ENCODE assay signal across 1 mouse cellular context in the genomic region with DNA sequence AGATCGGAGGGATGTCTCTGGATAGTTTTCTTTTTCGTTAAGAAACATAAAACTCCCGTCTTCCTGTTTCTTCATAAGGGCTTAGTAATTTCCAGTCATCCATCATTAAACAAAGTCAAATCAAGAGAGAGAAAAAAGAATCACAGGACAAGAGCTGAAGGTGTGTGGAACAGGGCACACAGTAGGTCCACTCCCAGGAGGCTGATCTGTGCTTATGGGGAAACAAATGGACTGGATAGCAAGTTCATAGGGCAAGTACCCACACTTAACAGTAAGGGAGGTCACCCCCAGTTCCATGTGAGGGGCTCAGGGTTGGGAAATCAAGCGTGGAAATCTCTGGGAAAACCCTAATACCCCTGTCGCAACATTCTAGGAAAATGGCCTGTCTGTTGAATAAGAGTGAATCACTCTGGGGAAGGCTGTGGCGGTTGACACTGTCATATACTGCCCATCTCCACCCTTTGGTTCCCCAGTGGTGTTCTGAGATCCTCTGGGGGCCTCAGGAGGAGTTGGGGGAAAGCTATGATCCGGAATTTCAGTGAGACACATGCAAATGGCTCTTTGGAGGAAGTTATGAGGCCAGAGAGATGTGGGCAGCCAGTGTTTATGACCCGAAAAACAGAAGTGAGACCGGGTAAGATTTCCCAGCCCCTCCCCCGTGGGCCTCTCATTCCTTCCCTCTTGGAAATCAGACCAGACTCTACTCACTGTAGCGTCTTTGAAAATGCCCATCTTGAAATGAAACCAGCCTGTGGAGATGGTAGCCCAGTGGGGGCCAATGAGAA.
TF ChIP-seq lines count a peak whose summit lies in the region.

No protein-coding gene starts in this region.

TF ChIP-seq in CH12.LX, 34 proteins besides CTCF, POLR2A, EP300 and RAD21 (continued from another document):
- TF ChIP-seq RCOR1 (conservative IDR thresholded peaks at IDR 0.05; ENCODE audit: low read depth, low read length) (peak; percentile 97), NELFE (IDR thresholded peaks at IDR 0.05; ENCODE audit: low read depth, low read length) (no peak), CHD2 (IDR thresholded peaks at IDR 0.05; ENCODE audit: low read length) (peak; percentile 93), JUN (IDR thresholded peaks at IDR 0.05; ENCODE audit: insufficient read depth, low read depth, low read length) (peak; percentile 62), ELF1 (IDR thresholded peaks at IDR 0.05; ENCODE audit: low read depth, low read length) (peak; percentile 45), ZMIZ1 (IDR thresholded peaks at IDR 0.05; ENCODE audit: low read depth, low read length) (no peak), MYC (IDR thresholded peaks at IDR 0.05; ENCODE audit: low read depth, low read length) (peak; percentile 85; the same call in 1 of the 2 replicates), ZC3H11A (IDR thresholded peaks at IDR 0.05; ENCODE audit: low read depth, low read length) (peak; percentile 3; the same call in 1 of the 2 replicates), SMC3 (IDR thresholded peaks at IDR 0.05; ENCODE audit: low read depth, low read length) (peak; percentile 46), ZNF384 (IDR thresholded peaks at IDR 0.05; ENCODE audit: low read depth, low read length) (peak; percentile 19; the same call in 1 of the 2 replicates), USF2 (conservative IDR thresholded peaks at IDR 0.05; ENCODE audit: low read depth, low read length) (no peak), ETS1 (conservative IDR thresholded peaks at IDR 0.05; ENCODE audit: low read depth, low read length) (peak; percentile 97), TCF12 (IDR thresholded peaks at IDR 0.05; ENCODE audit: low read depth, low read length) (peak; percentile 94), KAT2A (IDR thresholded peaks at IDR 0.05; ENCODE audit: insufficient replicate concordance, low read length) (peak; percentile 72; the same call in 1 of the 2 replicates)
